Mouse (Mus musculus) hindbrain, embryonic 11.5 days (tissue): Measurements from ENCODE around the gene Eif4a3. TPM values are rescaled to one million over a fixed set of nuclear protein-coding genes. Genes with fewer than 3 reads are reported as not detected.
"Not testable (repeated sequence)": the region's sequence is repeated elsewhere in the genome, so short reads cannot be mapped to it uniquely, and the experiment has no call there.

Experiments used
- ATAC-seq: fragments of 200-750 bp; cut with Nextera tagmentation; 2 replicates; pipeline ENCODE4 v1.8.0; 2017; ENCODE audit warnings: mild to moderate bottlenecking, moderate TSS enrichment, moderate library complexity; ENCODE audit not compliant: low FRiP score
- DNase-seq: peaks from one replicate; pipeline ENCODE4 v3.0.0-alpha.2; 2015; ENCODE audit warnings: low spot score
- H3K27ac ChIP-seq: fragments of 300-500 bp; sonication (generic); 2 replicates; pipeline ENCODE4 v1.5.1; 2014; ENCODE audit warnings: mild to moderate bottlenecking, low read depth, low read length
- H3K27me3 ChIP-seq: fragments of 300-500 bp; sonication (generic); 2 replicates; pipeline ENCODE4 v1.6.1; 2014; ENCODE audit warnings: mild to moderate bottlenecking, low read length, moderate library complexity, mixed read lengths; ENCODE audit not compliant: control insufficient read depth, insufficient read depth
- H3K36me3 ChIP-seq: fragments of 300-500 bp; sonication (generic); 2 replicates; pipeline ENCODE4 v1.6.1; 2014; ENCODE audit warnings: mild to moderate bottlenecking, low read length, moderate library complexity, mixed read lengths; ENCODE audit not compliant: control insufficient read depth, insufficient read depth
- H3K4me1 ChIP-seq: fragments of 300-500 bp; sonication (generic); replicated peaks from 2 replicates; pipeline ENCODE4 v1.6.1; 2014; ENCODE audit warnings: low read length, mixed read lengths; ENCODE audit not compliant: control insufficient read depth, insufficient read depth
- H3K4me2 ChIP-seq: fragments of 300-500 bp; sonication (generic); replicated peaks from 2 replicates; pipeline ENCODE4 v1.6.1; 2014; ENCODE audit warnings: mild to moderate bottlenecking, low read depth, low read length
- H3K4me3 ChIP-seq: fragments of 300-500 bp; sonication (generic); 2 replicates; pipeline ENCODE4 v1.5.1; 2014; ENCODE audit warnings: low read depth, low read length
- H3K9ac ChIP-seq: fragments of 300-500 bp; sonication (generic); 2 replicates; pipeline ENCODE4 v1.6.1; 2014; ENCODE audit warnings: low read depth, low read length
- H3K9me3 ChIP-seq: fragments of 300-500 bp; sonication (generic); 2 replicates; pipeline ENCODE4 v1.6.1; 2016; ENCODE audit warnings: low read length; ENCODE audit not compliant: control insufficient read depth
- WGBS: fragments of 180-500 bp; shearing (Covaris S2); extraction: QIAGEN DNeasy Blood & Tissue Kit; methylation state at CpG from one replicate; pipeline ENCODE4 v1.1.7; 2014; 5-methylcytosine and 5-hydroxymethylcytosine counted together
- polyA plus RNA-seq: library from polyadenylated mRNA; unstranded; fragments of >200 nt; fragmentation: Nextera tagmentation; extraction: Ambion mirVana; gene quantifications from 2 replicates; pipeline ENCODE4 v1.2.1, GENCODE M21; 2014

The Eif4a3 gene
- polyA plus RNA-seq, 1 experiment from 2014 or later: 378 TPM

GRCm38 (mm10) chr11:119306762-119307657, 7.1 kb upstream of the Eif4a3 start:
- no peaks in the 10 kb centered on the region for H3K36me3 ChIP-seq
- no peak overlapping the region for H3K4me2 ChIP-seq
- no peaks in the 10 kb centered on the region for H3K4me1 ChIP-seq
- no peak overlapping the region for H3K27ac ChIP-seq
- no peak overlapping the region for H3K4me3 ChIP-seq
- peaks cover 3% of the 10 kb centered on the region; the same call in 1 of the 2 replicates for H3K27me3 ChIP-seq
- H3K9ac ChIP-seq: no peak overlapping the region
- WGBS: 62% methylated on average over 13 of the region's 13 CpGs
- no peaks in the 10 kb centered on the region for H3K9me3 ChIP-seq
- DNase-seq (no peak), ATAC-seq (no peak)

- Histone ChIP-seq H3K36me3 (no peaks in the 10 kb centered on the region), H3K4me3 (no peak overlapping the region), H3K9ac (no peak overlapping the region), H3K4me1 (no peaks in the 10 kb centered on the region), H3K27me3 (peaks cover 3% of the 10 kb centered on the region; the same call in 1 of the 2 replicates), H3K4me2 (no peak overlapping the region), H3K9me3 (no peaks in the 10 kb centered on the region), H3K27ac (no peak overlapping the region)
- WGBS: 48% methylated on average over 16 of the region's 16 CpGs
- DNase-seq (peak; percentile 73), ATAC-seq (peak; percentile 10; the same call in 1 of the 2 replicates)
Measured at GRCm38 (mm10) chr11:119304904-119305712, 5.2 kb upstream of the Eif4a3 start.

- WGBS: 47% methylated on average over 2 of the region's 2 CpGs
- Histone ChIP-seq H3K36me3 (peaks cover 12% of the 10 kb centered on the region), H3K4me1 (peaks cover 8% of the 10 kb centered on the region), H3K27ac (no peak overlapping the region; the same call in 1 of the 2 replicates), H3K4me2 (peak overlapping the region; percentile 84), H3K4me3 (peak overlapping the region; percentile 98; the same call in 1 of the 2 replicates), H3K27me3 (peaks cover 3% of the 10 kb centered on the region; the same call in 1 of the 2 replicates), H3K9me3 (no peaks in the 10 kb centered on the region), H3K9ac (no peak overlapping the region; the same call in 1 of the 2 replicates)
- ATAC-seq: no peak
- DNase-seq: peak; percentile 12
Measured at GRCm38 (mm10) chr11:119300986-119301385, 1.1 kb upstream of the Eif4a3 start.

GRCm38 (mm10) chr11:119300246-119300935, 502 bp upstream of the Eif4a3 start:
- H3K4me1 ChIP-seq: peaks cover 8% of the 10 kb centered on the region
- DNase-seq (no peak), ATAC-seq (no peak)
- H3K9me3 ChIP-seq: no peaks in the 10 kb centered on the region
- WGBS: 2% methylated on average over 30 of the region's 31 CpGs
- peak overlapping the region; percentile 96 for H3K27ac ChIP-seq
- H3K4me3 ChIP-seq: peak overlapping the region; percentile 98
- H3K27me3 ChIP-seq: peaks cover 3% of the 10 kb centered on the region; the same call in 1 of the 2 replicates
- peak overlapping the region; percentile 97 for H3K9ac ChIP-seq
- H3K36me3 ChIP-seq: peaks cover 16% of the 10 kb centered on the region
- peak overlapping the region; percentile 84 for H3K4me2 ChIP-seq

- Histone ChIP-seq H3K36me3 (peaks cover 28% of the 10 kb centered on the region), H3K4me2 (peak overlapping the region; percentile 83), H3K27me3 (no peaks in the 10 kb centered on the region), H3K9me3 (no peaks in the 10 kb centered on the region), H3K4me1 (peaks cover 8% of the 10 kb centered on the region), H3K4me3 (peak overlapping the region; percentile 98), H3K9ac (peak overlapping the region; percentile 97), H3K27ac (peak overlapping the region; percentile 96)
- ATAC-seq (no peak), DNase-seq (no peak)
- WGBS: 22% methylated on average over 7 of the region's 7 CpGs
Measured at GRCm38 (mm10) chr11:119298917-119299316, 972 bp downstream of the Eif4a3 start.

GRCm38 (mm10) chr11:119297996-119298395, 1.9 kb downstream of the Eif4a3 start:
- Histone ChIP-seq H3K4me2 (0 out of 2 replicates have a peak overlapping the region, but pooled peaks have one; percentile 83), H3K9ac (no peak overlapping the region), H3K4me3 (no peak overlapping the region), H3K4me1 (peaks cover 8% of the 10 kb centered on the region), H3K36me3 (peaks cover 34% of the 10 kb centered on the region), H3K27ac (no peak overlapping the region), H3K27me3 (no peaks in the 10 kb centered on the region), H3K9me3 (no peaks in the 10 kb centered on the region)
- no peak for DNase-seq
- 86% methylated on average over 6 of the region's 6 CpGs for WGBS
- ATAC-seq: no peak

- H3K27me3 ChIP-seq, H3K9ac ChIP-seq, H3K4me1 ChIP-seq, H3K4me2 ChIP-seq, H3K9me3 ChIP-seq, H3K27ac ChIP-seq, DNase-seq, H3K4me3 ChIP-seq, ATAC-seq: not testable (repeated sequence)
- WGBS: 94% methylated on average over 8 of the region's 8 CpGs
- peaks cover 37% of the 10 kb centered on the region for H3K36me3 ChIP-seq
Measured at GRCm38 (mm10) chr11:119292861-119293260, 7.0 kb downstream of the Eif4a3 start.
